Mouse (Mus musculus) liver, embryonic 11.5 days (tissue): ENCODE measurements at regions not wholly inside any gene's neighbourhood (a gene's known extent, or its start where the extent isn't known, plus 50 kb on each side); places are given as distances from the start of the nearest gene placed in this dataset.
"Not testable (repeated sequence)": the region's sequence is repeated elsewhere in the genome, so short reads cannot be mapped to it uniquely, and the experiment has no call there.

Experiments used
- ATAC-seq: fragments of 200-750 bp; cut with Nextera tagmentation; replicated peaks from 2 replicates; pipeline ENCODE4 v1.8.0; 2017; ENCODE audit warnings: moderate number of reproducible peaks, mild to moderate bottlenecking, moderate TSS enrichment, moderate library complexity; ENCODE audit not compliant: low FRiP score
- DNase-seq: peaks from one replicate; pipeline ENCODE4 v3.0.0-alpha.2; 2017; ENCODE audit warnings: low spot score
- H3K27ac ChIP-seq: fragments of 300-500 bp; sonication (generic); 2 replicates; pipeline ENCODE4 v1.5.1; 2014; ENCODE audit warnings: mild to moderate bottlenecking, low read depth, low read length, control low read depth
- H3K27me3 ChIP-seq: fragments of 300-500 bp; sonication (generic); replicated peaks from 2 replicates; pipeline ENCODE4 v1.6.1; 2014; ENCODE audit warnings: low read length, mixed read lengths; ENCODE audit not compliant: control insufficient read depth, insufficient read depth
- H3K36me3 ChIP-seq: fragments of 300-500 bp; sonication (generic); 2 replicates; pipeline ENCODE4 v1.6.1; 2014; ENCODE audit warnings: mild to moderate bottlenecking, low read length, moderate library complexity, mixed read lengths; ENCODE audit not compliant: control insufficient read depth, insufficient read depth
- H3K4me1 ChIP-seq: fragments of 300-500 bp; sonication (generic); replicated peaks from 2 replicates; pipeline ENCODE4 v1.6.1; 2014; ENCODE audit warnings: low read length, mixed read lengths; ENCODE audit not compliant: control insufficient read depth, insufficient read depth
- H3K4me2 ChIP-seq: fragments of 300-500 bp; sonication (generic); 2 replicates; pipeline ENCODE4 v1.6.1; 2014; ENCODE audit warnings: mild to moderate bottlenecking, control low read depth, moderate library complexity
- H3K4me3 ChIP-seq: fragments of 300-500 bp; sonication (generic); 2 replicates; pipeline ENCODE4 v1.5.1; 2014; ENCODE audit warnings: low read depth, low read length, control low read depth
- H3K9ac ChIP-seq: fragments of 300-500 bp; sonication (generic); 2 replicates; pipeline ENCODE4 v1.6.1; 2014; ENCODE audit warnings: low read depth, low read length, control low read depth
- H3K9me3 ChIP-seq: fragments of 300-500 bp; sonication (generic); 2 replicates; pipeline ENCODE4 v1.6.1; 2016; ENCODE audit warnings: low read length, inconsistent platforms, mixed read lengths; ENCODE audit not compliant: control insufficient read depth
- WGBS: fragments of 180-500 bp; shearing (Covaris S2); extraction: QIAGEN DNeasy Blood & Tissue Kit; methylation state at CpG from one replicate; pipeline ENCODE4 v1.1.7; 2014; 5-methylcytosine and 5-hydroxymethylcytosine counted together

DNA sequence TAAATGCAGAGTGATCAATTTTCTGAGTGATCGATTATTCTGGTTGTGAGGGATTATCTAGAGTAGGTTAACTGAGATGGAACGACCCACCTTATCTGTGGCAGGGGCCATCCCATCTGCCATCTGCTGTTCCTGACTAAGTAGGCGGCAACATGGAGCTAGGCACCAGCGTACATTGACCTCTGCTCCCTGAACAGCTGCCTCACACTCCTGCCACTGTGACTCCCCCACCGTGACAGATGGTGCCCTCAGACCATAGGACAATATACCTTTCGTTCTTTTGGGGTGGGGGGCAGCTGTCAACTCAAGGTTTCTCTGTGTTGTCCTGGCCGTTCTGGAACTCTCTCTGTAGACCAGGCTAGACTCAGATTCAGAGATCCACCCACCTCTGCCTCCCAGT, 262.7 kb downstream of the Prex1 start:
- H3K9ac ChIP-seq: no peak overlapping the region
- peaks cover 13% of the 10 kb centered on the region for H3K4me1 ChIP-seq
- no peak for ATAC-seq
- no peak overlapping the region for H3K27ac ChIP-seq
- DNase-seq: no peak
- H3K27me3 ChIP-seq: no peaks in the 10 kb centered on the region
- no peaks in the 10 kb centered on the region for H3K36me3 ChIP-seq
- no peak overlapping the region for H3K4me2 ChIP-seq
- no peaks in the 10 kb centered on the region for H3K9me3 ChIP-seq
- 77% methylated on average over 7 of the region's 7 CpGs for WGBS
- H3K4me3 ChIP-seq: no peak overlapping the region

DNA sequence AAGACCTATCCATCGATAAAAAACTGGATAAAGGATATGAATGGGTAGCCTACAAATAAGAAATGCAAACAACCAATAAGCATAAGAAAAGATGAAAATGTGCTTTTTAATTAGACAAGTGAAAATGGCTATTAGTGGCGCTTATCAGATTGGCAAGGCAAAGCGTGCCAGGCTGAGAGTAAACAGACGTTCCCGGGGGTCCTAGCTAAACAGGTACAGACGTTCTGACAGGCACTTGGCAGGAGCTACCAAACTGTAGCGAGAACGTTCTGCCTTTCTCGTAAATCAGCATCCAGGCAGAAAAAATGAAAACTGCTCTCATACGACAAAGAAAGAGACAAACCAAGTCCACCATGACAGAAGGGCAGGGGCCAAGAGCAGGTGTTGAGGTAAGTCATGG, 263.3 kb downstream of the Prex1 start:
- DNase-seq: no peak
- no peak overlapping the region for H3K4me2 ChIP-seq
- no peak overlapping the region for H3K9ac ChIP-seq
- no peaks in the 10 kb centered on the region for H3K9me3 ChIP-seq
- WGBS: 77% methylated on average over 10 of the region's 10 CpGs
- H3K4me3 ChIP-seq: no peak overlapping the region
- H3K36me3 ChIP-seq: no peaks in the 10 kb centered on the region
- ATAC-seq: no peak
- no peaks in the 10 kb centered on the region for H3K27me3 ChIP-seq
- H3K27ac ChIP-seq: no peak overlapping the region
- H3K4me1 ChIP-seq: peaks cover 13% of the 10 kb centered on the region

GRCm38 (mm10) chr2:166448724-166449123, 264.9 kb downstream of the Prex1 start:
- H3K27ac ChIP-seq: no peak overlapping the region
- no peak overlapping the region for H3K9ac ChIP-seq
- 42% methylated on average over 13 of the region's 13 CpGs for WGBS
- H3K9me3 ChIP-seq: no peaks in the 10 kb centered on the region
- H3K4me2 ChIP-seq: peak overlapping the region; percentile 20
- H3K4me3 ChIP-seq: no peak overlapping the region
- no peak for ATAC-seq
- peaks cover 13% of the 10 kb centered on the region for H3K4me1 ChIP-seq
- no peaks in the 10 kb centered on the region for H3K36me3 ChIP-seq
- DNase-seq: no peak
- H3K27me3 ChIP-seq: no peaks in the 10 kb centered on the region

- H3K4me3 ChIP-seq: no peak overlapping the region
- H3K27me3 ChIP-seq: no peaks in the 10 kb centered on the region
- no peak overlapping the region for H3K4me2 ChIP-seq
- ATAC-seq: no peak
- no peak overlapping the region for H3K9ac ChIP-seq
- H3K36me3 ChIP-seq: no peaks in the 10 kb centered on the region
- H3K27ac ChIP-seq: no peak overlapping the region
- H3K9me3 ChIP-seq: no peaks in the 10 kb centered on the region
- H3K4me1 ChIP-seq: peaks cover 13% of the 10 kb centered on the region
- WGBS: 46% methylated on average over 11 of the region's 11 CpGs
- DNase-seq: no peak
Observed at GRCm38 (mm10) chr2:166448161-166448560, 265.5 kb downstream of the Prex1 start.

GRCm38 (mm10) chr2:166446536-166446935, 267.1 kb downstream of the Prex1 start:
- ATAC-seq: no peak
- WGBS: 51% methylated on average over 3 of the region's 3 CpGs
- H3K36me3 ChIP-seq: no peaks in the 10 kb centered on the region
- DNase-seq: no peak
- no peak overlapping the region; the same call in none of the 2 replicates for H3K27ac ChIP-seq
- H3K4me2 ChIP-seq: no peak overlapping the region
- H3K9ac ChIP-seq: no peak overlapping the region
- no peaks in the 10 kb centered on the region for H3K27me3 ChIP-seq
- H3K9me3 ChIP-seq: no peaks in the 10 kb centered on the region
- H3K4me1 ChIP-seq: peaks cover 13% of the 10 kb centered on the region
- H3K4me3 ChIP-seq: no peak overlapping the region

- ATAC-seq, H3K27me3 ChIP-seq, H3K27ac ChIP-seq, DNase-seq, H3K9ac ChIP-seq, H3K9me3 ChIP-seq, H3K4me3 ChIP-seq, H3K4me2 ChIP-seq, H3K36me3 ChIP-seq: not testable (repeated sequence)
- WGBS: 65% methylated on average over 7 of the region's 7 CpGs
- H3K4me1 ChIP-seq: peaks cover 13% of the 10 kb centered on the region
Observed at GRCm38 (mm10) chr2:166445824-166446223, 267.8 kb downstream of the Prex1 start.

DNA sequence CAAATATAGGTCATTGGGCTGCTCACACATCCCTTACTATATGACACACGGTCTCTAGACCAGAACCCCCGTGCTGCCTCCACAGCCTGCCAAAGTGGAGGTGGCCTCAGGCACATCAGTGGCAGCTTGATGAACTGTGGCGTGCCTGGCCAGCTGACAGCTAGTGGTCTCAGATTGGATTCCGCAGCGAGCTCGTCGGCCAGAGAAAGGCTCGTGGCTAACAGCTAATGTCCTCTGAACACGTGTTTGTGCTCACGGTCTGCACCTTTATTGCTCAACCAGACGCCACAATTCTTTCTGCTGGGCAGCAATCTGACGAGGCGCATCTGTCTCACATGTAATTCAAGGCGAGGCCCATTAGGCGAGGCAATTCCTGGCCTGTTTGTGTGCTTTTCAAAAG, 270.6 kb downstream of the Prex1 start:
- H3K9ac ChIP-seq: no peak overlapping the region
- ATAC-seq: no peak

GRCm38 (mm10) chr2:166439847-166440775, 273.5 kb downstream of the Prex1 start:
- Histone ChIP-seq H3K27me3 (no peaks in the 10 kb centered on the region), H3K4me1 (no peaks in the 10 kb centered on the region; the same call in 1 of the 2 replicates), H3K9ac (no peak overlapping the region), H3K4me3 (no peak overlapping the region), H3K36me3 (no peaks in the 10 kb centered on the region), H3K4me2 (no peak overlapping the region), H3K9me3 (no peaks in the 10 kb centered on the region), H3K27ac (no peak overlapping the region)
- WGBS: 52% methylated on average over 13 of the region's 13 CpGs
- no peak for ATAC-seq
- DNase-seq: no peak

More for the DNA sequence above, 270.6 kb downstream of the Prex1 start:
- H3K27me3 ChIP-seq: no peaks in the 10 kb centered on the region
- H3K4me2 ChIP-seq: no peak overlapping the region
- H3K4me3 ChIP-seq: no peak overlapping the region
- H3K36me3 ChIP-seq: no peaks in the 10 kb centered on the region
- peaks cover 2% of the 10 kb centered on the region; the same call in 1 of the 2 replicates for H3K4me1 ChIP-seq
- WGBS: 65% methylated on average over 15 of the region's 15 CpGs
- DNase-seq: no peak
- H3K27ac ChIP-seq: no peak overlapping the region
- H3K9me3 ChIP-seq: no peaks in the 10 kb centered on the region

- no peak for ATAC-seq
- no peak overlapping the region for H3K9ac ChIP-seq
- no peaks in the 10 kb centered on the region for H3K36me3 ChIP-seq
- H3K4me1 ChIP-seq: no peaks in the 10 kb centered on the region
- WGBS: 80% methylated on average over 9 of the region's 9 CpGs
- no peak for DNase-seq
- H3K27me3 ChIP-seq: no peaks in the 10 kb centered on the region
- H3K9me3 ChIP-seq: no peaks in the 10 kb centered on the region
- H3K27ac ChIP-seq: no peak overlapping the region
- H3K4me3 ChIP-seq: no peak overlapping the region
- H3K4me2 ChIP-seq: no peak overlapping the region
Observed at GRCm38 (mm10) chr2:166438207-166438606, 275.4 kb downstream of the Prex1 start.
